Mouse (Mus musculus): ENCODE measurements around the gene Ythdf1.

Gene Ythdf1

DNA sequence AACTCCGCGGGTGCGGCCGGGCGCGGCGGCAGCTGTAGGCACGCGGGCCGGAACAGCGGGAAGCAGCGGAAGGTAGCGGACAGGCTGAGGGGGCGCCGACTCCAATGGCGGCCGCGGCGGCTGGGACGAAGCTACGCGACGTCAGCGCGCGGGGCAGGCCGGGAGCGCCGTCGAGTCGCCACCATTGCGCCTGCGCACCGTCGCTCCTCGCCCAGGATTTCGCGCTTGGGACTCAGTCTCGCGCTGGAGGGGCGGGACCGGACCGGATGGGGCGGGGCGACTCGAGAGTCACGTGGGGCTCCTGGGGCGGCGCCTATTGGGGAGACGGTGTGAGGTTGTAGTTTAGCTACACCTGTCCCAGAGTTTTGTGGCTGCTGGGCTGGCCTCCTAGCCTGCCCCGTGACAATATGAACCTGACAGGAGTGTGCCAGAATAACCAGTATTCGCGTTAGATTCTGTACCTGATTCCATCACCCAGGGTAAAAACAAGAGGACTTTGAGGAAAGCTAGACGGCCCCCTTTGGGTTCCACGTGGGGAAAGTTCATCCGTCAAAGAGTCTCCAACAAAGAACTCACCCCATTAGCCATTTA lies at the start of gene Ythdf1:
Gene Ythdf1 (minus strand): TSS at position 140 of the 591 bp plus-strand sequence.
- peak; percentile 96 for DNase-seq (ENCODE audit: low read depth, low spot score)

GRCm38 (mm10) chr2:180967010-180967763 lies 46.4 kb upstream of the Ythdf1 start, which contains the start of gene Arfgap1:
TSS of gene Arfgap1 (plus strand) at chr2:180967225.
- DNase-seq (ENCODE audit: low read depth, low spot score) = peak; percentile 85

DNA sequence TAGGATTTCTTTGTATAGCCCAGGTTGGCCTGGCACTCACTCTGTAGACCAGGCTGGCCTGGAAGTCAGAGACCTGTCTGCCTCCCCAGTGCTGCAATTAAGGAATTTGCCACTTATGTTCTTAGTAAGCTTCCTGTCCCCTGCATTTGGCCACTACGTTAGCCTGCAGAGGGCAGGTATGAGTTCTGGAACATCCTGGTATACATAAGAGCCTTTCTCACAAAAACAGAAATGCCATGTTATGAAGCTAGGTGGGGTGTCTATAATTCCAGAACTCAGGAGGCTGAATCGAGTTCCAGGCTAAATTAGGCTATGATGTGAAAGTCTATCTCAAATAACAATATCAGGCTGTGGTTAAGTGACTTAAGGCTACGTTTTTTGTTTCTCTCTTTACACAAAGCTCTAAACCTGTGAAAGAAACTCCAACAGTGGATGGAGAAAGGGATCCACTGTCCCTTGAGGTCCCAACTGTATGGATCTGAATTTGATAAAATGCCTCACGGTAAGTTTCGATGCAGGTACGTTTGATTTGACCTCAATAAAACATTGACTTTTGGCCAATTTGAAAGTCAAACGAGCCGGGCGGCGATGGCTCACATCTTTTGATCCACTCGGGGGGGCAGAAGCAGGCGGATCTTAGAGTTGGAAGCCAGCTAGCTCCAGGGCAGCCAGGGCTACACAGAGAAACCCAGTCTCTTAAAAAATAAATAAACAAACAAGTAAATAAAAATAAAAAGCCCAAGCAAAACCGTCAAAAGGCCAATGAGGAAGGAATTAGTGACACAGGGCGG lies 45.5 kb upstream of the Ythdf1 start:
- DNase-seq (ENCODE audit: low read depth, low spot score) = no peak

DNA sequence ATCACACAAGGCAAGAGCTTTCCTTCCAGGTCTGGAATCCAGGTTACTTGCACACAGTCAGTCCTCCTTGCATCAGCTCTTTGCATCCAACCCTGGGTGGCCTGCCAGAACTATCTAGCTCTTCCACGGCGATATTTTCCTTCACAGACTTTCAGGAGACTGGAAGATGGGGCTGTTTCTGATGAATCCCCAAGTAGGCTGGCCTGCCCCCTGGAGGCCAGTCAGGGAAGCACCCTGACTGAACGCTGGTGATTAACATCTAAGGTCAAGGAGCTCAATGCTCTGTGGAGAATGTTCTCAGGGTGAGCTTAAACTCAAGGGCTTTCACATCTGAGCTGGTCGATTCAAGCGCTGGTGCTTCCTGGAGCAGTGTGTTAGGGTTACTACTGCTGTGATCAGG lies 43.2 kb upstream of the Ythdf1 start:
- DNase-seq (ENCODE audit: low read depth, low spot score) = peak; percentile 76

DNA sequence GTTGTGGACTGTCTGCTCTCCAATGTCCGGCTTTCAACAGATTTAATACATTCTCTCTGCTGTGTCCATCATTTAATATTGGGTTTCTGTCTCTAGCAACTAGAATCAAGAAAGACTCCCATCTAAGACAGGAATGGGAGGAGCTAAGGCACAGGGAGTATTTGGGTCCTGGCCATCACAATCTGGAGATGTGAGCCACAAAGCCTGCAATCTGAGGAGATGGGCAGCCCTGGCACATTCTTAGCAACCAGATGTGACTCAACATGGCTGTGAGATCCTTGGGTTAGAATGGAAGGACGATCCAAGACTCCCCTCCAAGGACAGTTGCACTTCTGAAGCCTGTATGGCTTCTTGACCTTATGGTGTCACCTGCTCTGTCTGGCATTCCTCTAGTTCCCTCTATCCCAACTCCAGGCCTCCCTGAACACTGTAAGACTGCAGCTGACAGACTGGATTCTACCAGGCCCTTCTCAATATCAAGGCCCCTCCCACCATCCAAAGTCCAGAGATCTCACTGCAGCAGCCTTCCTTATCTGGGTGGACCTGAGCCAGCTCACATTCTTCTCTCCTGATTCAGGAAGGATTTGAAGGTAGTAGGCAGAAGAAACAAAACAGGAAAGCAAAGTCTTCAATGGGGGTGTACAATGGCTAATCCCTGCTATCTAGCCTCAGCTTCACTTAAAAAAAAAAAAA lies 42.0 kb upstream of the Ythdf1 start:
- no peak for DNase-seq (ENCODE audit: low read depth, low spot score)

- no peak for DNase-seq (ENCODE audit: low read depth, low spot score)
These were observed 39.4 kb upstream of the Ythdf1 start for GRCm38 (mm10) chr2:180960187-180960586.

DNA sequence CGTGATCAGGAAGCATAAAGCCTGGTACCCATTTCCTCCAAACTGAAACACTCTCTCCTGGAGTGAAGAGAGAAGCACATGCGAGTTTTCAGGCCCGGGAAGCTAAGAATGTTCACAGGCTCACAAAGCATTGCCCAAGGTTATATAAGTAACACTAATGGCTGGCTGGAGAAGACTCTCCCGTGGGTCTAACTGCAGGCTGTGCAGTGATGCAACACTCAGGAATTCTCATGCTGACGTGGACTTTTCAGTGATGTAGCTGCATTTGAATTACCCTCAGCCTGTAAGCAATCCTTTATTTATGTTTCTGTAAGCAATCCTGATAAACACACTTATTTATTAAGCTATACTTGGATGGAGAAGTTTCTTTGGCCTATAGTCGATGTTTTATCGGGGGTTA lies 38.9 kb upstream of the Ythdf1 start:
- no peak for DNase-seq (ENCODE audit: low read depth, low spot score)

GRCm38 (mm10) chr2:180954061-180955047 lies 33.6 kb upstream of the Ythdf1 start, which contains the start of gene Nkain4:
TSS of gene Nkain4 (minus strand) at chr2:180954699.
- DNase-seq (ENCODE audit: low read depth, low spot score) = peak; percentile 78

DNA sequence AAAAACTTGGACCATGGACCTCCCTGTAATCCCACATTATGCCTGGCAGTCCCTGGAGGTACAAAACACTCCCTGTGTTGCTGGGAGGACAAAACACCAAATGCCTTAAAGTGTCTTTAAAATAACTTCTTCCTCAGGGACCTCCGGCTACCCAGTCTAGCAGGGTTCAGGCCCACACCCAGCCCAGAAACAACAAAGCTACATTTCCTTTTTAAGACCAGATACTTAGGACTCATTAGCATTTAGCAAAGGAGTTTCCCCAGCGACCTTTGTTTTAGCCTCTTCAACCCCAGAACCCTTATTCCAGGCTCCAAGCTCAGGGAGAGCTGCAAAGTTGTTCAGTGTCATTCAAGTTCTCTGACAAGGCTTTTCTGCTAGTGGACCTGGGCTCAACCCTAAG lies 32.9 kb upstream of the Ythdf1 start:
- DNase-seq (ENCODE audit: low read depth, low spot score) = no peak

DNA sequence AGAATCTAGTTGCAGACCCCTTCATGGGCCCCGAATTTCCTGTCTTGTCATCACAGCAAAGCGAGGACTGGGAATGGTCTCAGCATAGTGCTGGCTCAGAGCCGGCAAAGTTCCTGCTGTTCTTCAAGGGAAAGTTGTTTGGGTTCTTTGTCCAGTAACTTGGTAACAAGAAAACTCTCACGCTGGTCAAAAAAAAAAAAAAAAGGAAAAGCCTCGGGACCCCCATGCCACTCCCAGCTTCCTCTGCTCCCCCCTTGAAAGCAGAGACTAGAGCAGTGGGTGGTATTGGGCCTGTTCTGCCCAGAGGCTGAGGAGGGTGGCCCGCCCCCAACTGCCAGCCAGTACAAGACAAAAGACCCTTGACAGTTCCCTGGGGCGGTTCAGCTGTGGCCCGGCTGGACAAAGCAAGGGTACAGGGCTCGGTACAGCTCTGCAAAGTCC lies 32.0 kb upstream of the Ythdf1 start:
- no peak for DNase-seq (ENCODE audit: low read depth, low spot score)

DNA sequence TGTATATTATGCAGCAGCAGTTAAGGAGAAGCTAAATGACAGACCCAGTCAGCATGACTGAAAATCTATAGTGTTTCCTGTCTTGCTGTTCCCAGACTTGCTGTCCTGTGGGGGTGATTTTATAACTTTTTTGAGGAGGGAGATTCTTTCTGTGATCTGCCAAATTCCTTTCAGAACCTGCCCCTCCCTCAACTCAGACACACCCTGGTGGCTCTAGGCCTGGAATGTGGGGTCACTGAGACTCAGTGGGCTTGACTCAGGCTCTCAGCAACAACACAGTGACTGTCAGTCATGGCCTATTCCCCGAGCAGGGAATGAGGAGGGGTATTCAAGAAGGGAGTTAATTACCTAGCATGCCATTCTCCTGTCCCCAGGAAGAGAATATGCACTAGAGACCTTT lies 29.2 kb upstream of the Ythdf1 start:
- DNase-seq (ENCODE audit: low read depth, low spot score) = no peak

GRCm38 (mm10) chr2:180941869-180942268 lies 21.1 kb upstream of the Ythdf1 start:
- DNase-seq (ENCODE audit: low read depth, low spot score) = no peak

DNA sequence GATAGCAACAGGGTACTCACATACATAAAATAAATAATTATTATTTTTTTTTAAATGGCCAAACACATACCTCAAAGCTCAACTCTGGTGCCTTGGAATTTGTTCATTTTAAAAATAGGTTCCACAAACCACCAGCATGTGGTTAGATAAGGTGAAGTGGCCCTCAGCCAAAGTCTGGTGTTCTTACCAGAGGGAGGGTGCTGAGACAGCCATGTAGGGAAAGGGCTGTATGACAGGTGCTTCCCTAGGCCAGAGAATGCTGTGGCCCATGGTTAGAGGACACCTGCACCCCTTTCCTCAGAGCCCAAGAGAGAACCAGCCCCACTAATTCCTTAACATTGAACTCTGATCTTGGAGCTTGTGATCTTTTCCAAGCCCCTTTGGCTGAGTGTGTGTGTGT lies 19.4 kb upstream of the Ythdf1 start:
- no peak for DNase-seq (ENCODE audit: low read depth, low spot score)

DNA sequence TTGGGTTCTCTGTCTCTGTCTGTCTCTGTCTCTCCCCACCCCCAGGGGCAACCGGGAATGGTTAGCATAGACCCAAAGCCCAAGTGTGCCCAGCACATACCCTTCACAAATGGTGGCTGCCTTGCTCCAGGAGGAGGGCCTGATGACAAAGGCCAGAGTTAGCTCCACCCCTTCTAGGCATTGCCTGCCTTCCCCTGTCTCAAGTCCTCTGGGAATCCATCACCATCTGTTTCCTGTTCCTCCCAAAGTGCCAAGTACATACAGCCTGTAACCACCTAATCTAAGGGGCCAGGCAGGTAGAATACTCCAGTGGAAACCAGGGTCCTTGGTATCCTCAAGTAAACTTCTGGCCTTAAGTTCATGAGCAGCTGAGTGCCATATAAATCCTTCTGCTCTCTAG lies 11.7 kb upstream of the Ythdf1 start:
- DNase-seq (ENCODE audit: low read depth, low spot score) = no peak

GRCm38 (mm10) chr2:180928723-180929122 lies 8.0 kb upstream of the Ythdf1 start, which contains the start of gene Birc7:
TSS of gene Birc7 (plus strand) at chr2:180929023.
- no peak for DNase-seq (ENCODE audit: low read depth, low spot score)

- peak; percentile 72 for DNase-seq (ENCODE audit: low read depth, low spot score)
These were observed 4.4 kb upstream of the Ythdf1 start for GRCm38 (mm10) chr2:180925176-180925575.

DNA sequence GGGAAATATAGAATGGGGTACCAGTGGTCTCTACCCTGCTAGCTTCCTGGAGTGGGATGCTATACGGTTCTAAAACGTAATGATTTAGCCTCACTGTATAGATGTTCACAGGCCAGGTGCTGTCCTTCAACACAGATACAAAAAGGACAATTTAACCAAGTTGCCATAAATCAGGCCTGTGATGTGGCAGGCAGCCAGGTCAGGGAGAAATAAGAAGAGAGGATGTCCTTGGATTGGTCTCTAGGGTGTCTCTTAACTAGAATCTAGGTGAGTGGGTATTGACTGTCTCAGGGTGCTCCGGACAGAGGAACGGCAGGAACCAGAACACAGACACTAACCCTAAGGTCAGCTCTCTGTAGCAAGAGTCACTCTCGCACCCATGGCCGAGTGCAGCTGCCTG lies 2.0 kb upstream of the Ythdf1 start:
- DNase-seq (ENCODE audit: low read depth, low spot score) = no peak

DNA sequence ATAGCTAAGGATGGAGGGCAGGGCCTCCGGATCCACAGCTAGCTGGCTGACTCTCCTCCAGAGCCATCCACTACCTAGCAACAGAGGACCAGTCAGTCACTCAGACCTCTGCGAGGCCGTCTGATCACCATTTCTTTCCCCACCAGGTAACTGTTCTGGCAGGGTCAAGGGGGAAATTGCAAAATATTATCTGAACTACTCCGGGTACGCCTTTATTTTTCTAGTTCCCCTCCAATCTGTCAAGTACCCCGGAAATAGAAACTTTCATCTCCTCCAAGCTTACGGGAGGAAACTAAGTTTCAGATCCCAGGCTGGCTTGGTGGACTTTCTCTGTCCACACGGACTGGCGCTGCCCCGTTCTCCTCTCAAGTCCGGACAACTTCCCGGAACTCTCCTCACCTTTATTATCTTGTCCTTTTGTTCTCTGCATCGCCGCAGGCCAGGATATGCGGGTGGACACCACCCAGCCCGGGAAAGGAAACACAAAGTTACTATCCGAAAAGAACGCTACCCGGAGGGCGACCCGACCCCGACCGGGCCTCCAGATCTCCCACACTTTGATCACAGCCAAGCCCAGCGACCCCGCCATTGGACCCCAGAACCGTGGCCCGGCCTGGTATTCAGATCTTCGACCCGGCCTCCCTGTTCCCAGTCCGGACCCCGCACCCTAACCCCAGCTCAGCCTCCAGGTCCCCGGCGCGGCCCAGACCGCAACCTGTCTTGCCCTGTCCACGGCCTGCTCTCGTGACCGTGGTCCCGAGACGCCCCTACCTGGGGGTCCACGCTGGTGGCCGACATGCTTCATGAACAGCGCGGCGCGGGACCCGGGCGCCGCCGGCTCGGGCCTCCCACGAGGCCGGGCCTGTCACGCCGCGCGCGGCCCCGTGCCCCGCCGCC lies 588 bp downstream of the Ythdf1 start:
- DNase-seq (ENCODE audit: low read depth, low spot score) = no peak

DNA sequence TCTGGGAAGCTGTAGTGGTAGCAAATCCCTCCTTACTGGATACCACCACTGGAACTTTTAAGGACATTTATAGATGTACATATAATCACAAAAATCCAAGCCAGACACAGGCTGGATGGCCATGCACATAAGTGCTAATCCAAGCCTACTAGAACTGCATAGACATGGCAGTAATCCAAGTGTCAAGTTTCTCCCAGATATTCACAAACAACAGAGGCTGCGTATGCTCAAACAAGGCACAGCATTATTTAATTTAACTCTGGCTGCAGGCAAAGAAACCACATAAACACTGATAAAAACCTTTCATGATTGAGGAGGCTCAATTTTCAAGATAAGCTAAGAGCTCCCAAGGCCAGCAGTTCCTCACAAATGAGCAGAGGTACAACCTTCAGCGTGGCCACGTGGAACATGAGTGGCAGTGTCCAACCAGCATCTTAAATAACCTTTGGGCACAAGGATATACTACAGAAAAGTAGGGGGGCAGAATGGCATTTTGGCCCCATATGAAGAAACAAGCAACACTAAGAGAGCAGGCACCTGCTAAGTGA lies 4.8 kb downstream of the Ythdf1 start:
- no peak for DNase-seq (ENCODE audit: low read depth, low spot score)

Data from forelimb bud, embryonic 11.5 days (tissue).